Mouse (Mus musculus) embryonic fibroblast, embryonic 13.5 days (primary cell): ENCODE measurements around the gene Coa4.

ENCODE experiments used
- CTCF ChIP-seq: IDR thresholded peaks from 2 replicates; pipeline ENCODE4 v1.5.1; 2011; ENCODE audit warnings: mild to moderate bottlenecking, control low read depth, low read length, moderate library complexity, borderline replicate concordance; ENCODE audit not compliant: insufficient read depth
- POLR2A ChIP-seq: IDR thresholded peaks from 2 replicates; pipeline ENCODE4 v1.6.1; 2011; ENCODE audit warnings: low read depth, mild to moderate bottlenecking, control low read depth, low read length, moderate library complexity

GRCm38 (mm10) chr7:100561861-100562587 is 25.2 kb downstream of the Coa4 start:
- TF ChIP-seq CTCF (no peak), POLR2A (no peak)
